Mouse (Mus musculus) testis, adult 2 months (tissue): ENCODE measurements at regions not wholly inside any gene's neighbourhood (a gene's known extent, or its start where the extent isn't known, plus 50 kb on each side); places are given as distances from the start of the nearest gene placed in this dataset.

Source experiments
- CTCF ChIP-seq: fragments of 200-500 bp; IDR thresholded peaks from 2 replicates; pipeline ENCODE4 v1.5.1; 2012; ENCODE audit warnings: low read depth, mild to moderate bottlenecking, inconsistent platforms, low read length, moderate library complexity; ENCODE audit not compliant: control insufficient read depth, insufficient read depth, insufficient replicate concordance
- POLR2A ChIP-seq: fragments of 200-500 bp; IDR thresholded peaks from 2 replicates; pipeline ENCODE4 v1.6.1; 2012; ENCODE audit warnings: low read depth, mild to moderate bottlenecking, inconsistent platforms, low read length, moderate library complexity; ENCODE audit not compliant: control insufficient read depth

- TF ChIP-seq CTCF, result no peak
- TF ChIP-seq POLR2A, result no peak
These were observed 159.3 kb upstream of the 4933402D24Rik start for GRCm38 (mm10) chr1:63928361-63928760.
